ENCODE assay signal across 22 mouse cellular contexts in the genomic region with DNA sequence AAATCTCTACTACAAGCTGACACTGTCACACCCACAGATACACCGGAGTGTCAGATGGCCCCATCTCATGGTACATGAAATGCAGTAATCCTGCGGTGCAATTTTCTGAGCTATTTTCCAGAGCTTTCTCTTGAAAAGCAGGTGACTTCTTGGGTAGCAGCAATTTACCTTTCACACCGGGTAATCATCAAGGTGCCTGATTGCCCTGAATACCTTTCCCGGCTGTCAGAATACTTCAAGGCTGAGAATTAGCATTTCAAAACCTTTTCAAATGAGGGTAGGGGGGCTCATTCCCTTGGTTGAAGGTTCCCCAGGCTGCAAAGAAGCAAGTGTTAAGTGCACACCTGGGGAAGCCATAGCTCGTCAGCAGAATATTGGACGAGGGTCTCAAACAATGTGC.
"Had no signal": no experiment of that assay in that cellular context is flagged by ENCODE, and none has a peak within 500 bp of the region (broad histone marks: within the 10 kb centered on the region; RNA-seq: fewer than 3 reads in every experiment).

No protein-coding gene starts in this region.

- ATAC-seq: liver, postnatal 0 days; lung, postnatal 0 days; midbrain, embryonic 13.5 days had no signal

- H3K4me2 ChIP-seq: limb, embryonic 12.5 days; limb, embryonic 15.5 days; liver, embryonic 11.5 days; lung, embryonic 14.5 days; midbrain, embryonic 13.5 days; neural tube, embryonic 12.5 days; neural tube, embryonic 15.5 days; stomach, embryonic 15.5 days had no signal

- H3K36me3 ChIP-seq: limb, embryonic 12.5 days; limb, embryonic 15.5 days; midbrain, embryonic 13.5 days; neural tube, embryonic 12.5 days; stomach, embryonic 15.5 days had no signal

- H3K27me3 ChIP-seq: limb, embryonic 15.5 days; midbrain, embryonic 13.5 days; neural tube, embryonic 12.5 days; neural tube, embryonic 15.5 days; stomach, embryonic 15.5 days had no signal

- H3K9me3 ChIP-seq: limb, embryonic 15.5 days; midbrain, embryonic 10.5 days; midbrain, embryonic 13.5 days; neural tube, embryonic 12.5 days; neural tube, embryonic 15.5 days; stomach, embryonic 15.5 days had no signal

- H3K27ac ChIP-seq: kidney, postnatal 0 days; limb, embryonic 12.5 days; limb, embryonic 15.5 days; liver, embryonic 14.5 days; macrophage; midbrain, embryonic 10.5 days; midbrain, embryonic 13.5 days; neural tube, embryonic 12.5 days; neural tube, embryonic 15.5 days; stomach, embryonic 15.5 days had no signal

- DNase-seq: kidney, postnatal 25 days; layer of hippocampus, postnatal 36 days; left cerebral cortex, postnatal 4 days; liver, postnatal 0 days; lung, embryonic 14.5 days; right cerebral cortex, adult 18-20 months; right cerebral cortex, postnatal 14 days; right cerebral cortex, postnatal 4 days; thymus, postnatal 25 days had no signal

- H3K4me3 ChIP-seq: limb, embryonic 12.5 days; limb, embryonic 15.5 days; megakaryocyte, embryonic 14.5 days; midbrain, embryonic 10.5 days; midbrain, embryonic 13.5 days; neural tube, embryonic 12.5 days; neural tube, embryonic 15.5 days; stomach, embryonic 15.5 days had no signal

- H3K4me1 ChIP-seq: stomach, embryonic 15.5 days had no signal

- H3K9ac ChIP-seq: limb, embryonic 12.5 days; limb, embryonic 15.5 days; liver, embryonic 14.5 days; liver, postnatal 0 days; lung, embryonic 14.5 days; midbrain, embryonic 13.5 days; neural tube, embryonic 12.5 days; neural tube, embryonic 15.5 days; stomach, embryonic 15.5 days had no signal
